ENCODE assay signal across 7 mouse cellular contexts in the genomic region with DNA sequence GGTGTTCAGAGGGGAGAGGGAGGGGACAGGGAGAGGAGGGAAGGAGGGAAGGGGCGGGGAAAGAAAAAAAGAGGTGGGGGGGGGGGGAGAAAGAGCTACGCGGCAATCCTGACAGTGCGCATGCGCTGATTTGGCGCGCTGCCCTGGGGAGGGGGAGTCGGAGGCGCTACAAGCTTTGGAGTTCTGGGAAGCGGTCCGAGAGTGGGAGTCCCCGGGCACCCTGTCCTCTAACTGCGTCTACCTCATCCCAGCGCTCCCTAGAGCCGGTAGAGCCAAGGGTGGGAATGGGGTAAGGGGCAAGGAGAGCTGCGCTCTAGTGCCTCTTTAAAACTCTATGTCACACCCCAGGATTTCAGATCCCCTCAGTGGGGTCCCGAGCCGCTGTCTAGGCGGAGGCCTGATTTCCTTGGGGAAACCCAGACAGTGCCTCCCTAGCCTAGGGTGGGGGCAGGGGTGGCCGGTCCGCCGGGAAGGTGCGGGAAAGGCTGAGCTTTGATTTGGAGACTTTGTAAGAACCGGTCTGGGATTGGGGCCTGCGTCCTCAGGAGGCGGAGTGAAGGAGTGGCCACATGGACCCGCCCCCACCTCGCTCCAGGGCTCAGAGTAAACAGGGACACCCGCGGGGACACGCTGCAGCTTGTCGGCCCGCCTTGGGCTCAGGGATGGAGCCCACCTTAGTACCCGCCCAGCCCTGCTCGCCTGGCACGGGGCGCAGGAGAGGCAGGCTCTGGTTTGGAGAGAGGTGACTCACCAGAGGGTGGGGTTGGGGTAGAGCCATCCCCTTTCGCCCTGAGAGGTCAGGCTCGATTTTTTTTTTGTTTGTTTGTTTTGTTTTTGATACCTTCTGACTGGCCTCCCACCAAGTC. TPM values are rescaled to one million over a fixed set of nuclear protein-coding genes. Genes with fewer than 3 reads are reported as not detected.
DNase-seq lines count a peak whose midpoint lies in the region; ATAC-seq and TF ChIP-seq lines count a peak whose summit lies in the region.

No protein-coding gene starts in this region.

- WGBS in embryonic facial prominence, embryonic 11.5 days: under 1% methylated on average over 38 of the region's 39 CpGs
- 0% methylated on average over 38 of the region's 39 CpGs for WGBS in kidney, adult 2 months
- WGBS in limb, embryonic 13.5 days: under 1% methylated on average over 37 of the region's 39 CpGs
- WGBS in midbrain, embryonic 15.5 days: under 1% methylated on average over 38 of the region's 39 CpGs

- peak overlapping the region; percentile 96 for H3K27ac ChIP-seq in embryonic facial prominence, embryonic 11.5 days (replicated peaks; ENCODE audit: low read depth, low read length)
- H3K27ac ChIP-seq in kidney, adult 2 months (ENCODE audit: insufficient read depth, low read depth, low read length): peak overlapping the region; percentile 94
- peak overlapping the region; percentile 95 for H3K27ac ChIP-seq in limb, embryonic 13.5 days
- peak overlapping the region; percentile 88 for H3K27ac ChIP-seq in midbrain, embryonic 15.5 days

- peaks cover 10% of the 10 kb centered on the region for H3K4me1 ChIP-seq in embryonic facial prominence, embryonic 11.5 days (ENCODE audit: control insufficient read depth, insufficient read depth, low read length)
- H3K4me1 ChIP-seq in kidney, adult 2 months (ENCODE audit: control insufficient read depth, insufficient read depth, low read length): no peaks in the 10 kb centered on the region; the same call in 1 of the 2 replicates
- H3K4me1 ChIP-seq in limb, embryonic 13.5 days: peaks cover 41% of the 10 kb centered on the region
- peaks cover 43% of the 10 kb centered on the region for H3K4me1 ChIP-seq in midbrain, embryonic 15.5 days

- no peaks in the 10 kb centered on the region for H3K9me3 ChIP-seq in embryonic facial prominence, embryonic 11.5 days (replicated peaks; ENCODE audit: control insufficient read depth, low read length)
- peaks cover 1% of the 10 kb centered on the region; the same call in 1 of the 2 replicates for H3K9me3 ChIP-seq in limb, embryonic 13.5 days
- H3K9me3 ChIP-seq in midbrain, embryonic 15.5 days: no peaks in the 10 kb centered on the region

- TF ChIP-seq POLR2A in kidney, adult 2 months (IDR thresholded peaks at IDR 0.05; ENCODE audit: low read depth, low read length): peak; percentile 50

- no peaks in the 10 kb centered on the region for H3K27me3 ChIP-seq in embryonic facial prominence, embryonic 11.5 days (ENCODE audit: control insufficient read depth, insufficient read depth, low read length)
- no peaks in the 10 kb centered on the region for H3K27me3 ChIP-seq in kidney, adult 2 months (replicated peaks; ENCODE audit: control insufficient read depth, insufficient read depth, low read length)
- no peaks in the 10 kb centered on the region for H3K27me3 ChIP-seq in limb, embryonic 13.5 days
- H3K27me3 ChIP-seq in midbrain, embryonic 15.5 days (replicated peaks): no peaks in the 10 kb centered on the region
- H3K27me3 ChIP-seq in splenic B cell, adult 2 months (ENCODE audit: control insufficient read depth, insufficient read depth, low read length, poor library complexity, severe bottlenecking): peaks cover 3% of the 10 kb centered on the region; the same call in 1 of the 2 replicates

- DNase-seq in adrenal gland, postnatal 25 days: peak; percentile 89
- peak; percentile 91 for DNase-seq in embryonic facial prominence, embryonic 11.5 days (ENCODE audit: low spot score)
- peak; percentile 100 for DNase-seq in heart, adult 11 months
- DNase-seq in kidney, adult 2 months: peak; percentile 96
- DNase-seq in splenic B cell, adult 2 months (ENCODE audit: low read depth, low spot score): peak; percentile 43

- H3K4me2 ChIP-seq in embryonic facial prominence, embryonic 11.5 days (ENCODE audit: low read depth, low read length): peak overlapping the region; percentile 90
- peak overlapping the region; percentile 82 for H3K4me2 ChIP-seq in limb, embryonic 13.5 days (replicated peaks)
- H3K4me2 ChIP-seq in midbrain, embryonic 15.5 days: peak overlapping the region; percentile 96

- peak; percentile 87 for ATAC-seq in embryonic facial prominence, embryonic 11.5 days (replicated peaks; ENCODE audit: insufficient number of reproducible peaks, low FRiP score, low TSS enrichment, low read depth)
- ATAC-seq in limb, embryonic 13.5 days (ENCODE audit: low FRiP score, low read depth): peak; percentile 82
- peak; percentile 84 for ATAC-seq in midbrain, embryonic 15.5 days (replicated peaks)

- no peaks in the 10 kb centered on the region for H3K36me3 ChIP-seq in embryonic facial prominence, embryonic 11.5 days (replicated peaks; ENCODE audit: control insufficient read depth, insufficient read depth, low read depth, low read length)
- no peaks in the 10 kb centered on the region for H3K36me3 ChIP-seq in kidney, adult 2 months (ENCODE audit: control insufficient read depth, insufficient read depth, low read length)
- H3K36me3 ChIP-seq in limb, embryonic 13.5 days: peaks cover 10% of the 10 kb centered on the region; the same call in 1 of the 2 replicates
- H3K36me3 ChIP-seq in midbrain, embryonic 15.5 days (replicated peaks): no peaks in the 10 kb centered on the region
- no peaks in the 10 kb centered on the region for H3K36me3 ChIP-seq in splenic B cell, adult 2 months (ENCODE audit: control insufficient read depth, insufficient read depth, low read length, poor library complexity, severe bottlenecking)

- TF ChIP-seq CTCF in kidney, adult 2 months (conservative IDR thresholded peaks at IDR 0.05; ENCODE audit: insufficient read depth, insufficient read length, low read depth, low read length): no peak

- H3K4me3 ChIP-seq in embryonic facial prominence, embryonic 11.5 days (ENCODE audit: low read depth, low read length): peak overlapping the region; percentile 78
- peak overlapping the region; percentile 75 for H3K4me3 ChIP-seq in kidney, adult 2 months (ENCODE audit: insufficient read depth, low read depth, low read length)
- H3K4me3 ChIP-seq in limb, embryonic 13.5 days: peak overlapping the region; percentile 92
- H3K4me3 ChIP-seq in midbrain, embryonic 15.5 days: peak overlapping the region; percentile 91

- H3K9ac ChIP-seq in embryonic facial prominence, embryonic 11.5 days (replicated peaks; ENCODE audit: low read length): peak overlapping the region; percentile 79
- peak overlapping the region; percentile 84 for H3K9ac ChIP-seq in limb, embryonic 13.5 days
- peak overlapping the region; percentile 96 for H3K9ac ChIP-seq in midbrain, embryonic 15.5 days

RNA-seq across cellular contexts. Expression of a gene that starts 0.5 kb away (rescaled TPM):
- total RNA-seq in adrenal gland, postnatal 25 days (2021): 196 and 254 TPM in 2 replicates
- polyA plus RNA-seq in embryonic facial prominence, embryonic 11.5 days (2014; fragmentation: Nextera tagmentation; extraction: Ambion mirVana): 55.5 and 59.0 TPM in 2 replicates
- 55.3 and 57.8 TPM in 2 replicates for polyA plus RNA-seq in kidney, adult 2 months (2012; rRNA removed)
- 123 and 127 TPM in 2 replicates for polyA plus RNA-seq in limb, embryonic 13.5 days (2015; fragmentation: Nextera tagmentation; extraction: Ambion mirVana)
- 117 and 119 TPM in 2 replicates for polyA plus RNA-seq in midbrain, embryonic 15.5 days (2015; fragmentation: Nextera tagmentation; extraction: Ambion mirVana)

RNA-seq across cellular contexts. Expression of a gene that starts 21.4 kb away (rescaled TPM):
- total RNA-seq in adrenal gland, postnatal 25 days (2021): 117 and 121 TPM in 2 replicates
- 8.1 and 8.2 TPM in 2 replicates for polyA plus RNA-seq in embryonic facial prominence, embryonic 11.5 days (2014; fragmentation: Nextera tagmentation; extraction: Ambion mirVana)
- polyA plus RNA-seq in kidney, adult 2 months (2012; rRNA removed): 70.2 and 72.1 TPM in 2 replicates
- 14.3 and 15.0 TPM in 2 replicates for polyA plus RNA-seq in limb, embryonic 13.5 days (2015; fragmentation: Nextera tagmentation; extraction: Ambion mirVana)
- 5.8 and 5.9 TPM in 2 replicates for polyA plus RNA-seq in midbrain, embryonic 15.5 days (2015; fragmentation: Nextera tagmentation; extraction: Ambion mirVana)

RNA-seq across cellular contexts. Expression of a gene that starts 45.3 kb away (rescaled TPM):
- 9.6 and 13.7 TPM in 2 replicates for total RNA-seq in adrenal gland, postnatal 25 days (2021)
- polyA plus RNA-seq in embryonic facial prominence, embryonic 11.5 days (2014; fragmentation: Nextera tagmentation; extraction: Ambion mirVana): 11.2 and 11.7 TPM in 2 replicates
- polyA plus RNA-seq in kidney, adult 2 months (2012; rRNA removed): 2.3 and 2.5 TPM in 2 replicates
- 9.3 and 9.9 TPM in 2 replicates for polyA plus RNA-seq in limb, embryonic 13.5 days (2015; fragmentation: Nextera tagmentation; extraction: Ambion mirVana)
- polyA plus RNA-seq in midbrain, embryonic 15.5 days (2015; fragmentation: Nextera tagmentation; extraction: Ambion mirVana): 3.3 and 3.7 TPM in 2 replicates

RNA-seq across cellular contexts. Expression of a gene that starts 46.9 kb away (rescaled TPM):
- 19.0 and 21.7 TPM in 2 replicates for total RNA-seq in adrenal gland, postnatal 25 days (2021)
- 8.0 and 9.3 TPM in 2 replicates for polyA plus RNA-seq in embryonic facial prominence, embryonic 11.5 days (2014; fragmentation: Nextera tagmentation; extraction: Ambion mirVana)
- 17.9 and 18.6 TPM in 2 replicates for polyA plus RNA-seq in kidney, adult 2 months (2012; rRNA removed)
- polyA plus RNA-seq in limb, embryonic 13.5 days (2015; fragmentation: Nextera tagmentation; extraction: Ambion mirVana): 18.1 and 18.5 TPM in 2 replicates
- 1.9 and 2.6 TPM in 2 replicates for polyA plus RNA-seq in midbrain, embryonic 15.5 days (2015; fragmentation: Nextera tagmentation; extraction: Ambion mirVana)

Comparison
In these comparisons a context has a peak if more than half of its experiments do, and no peak if none do; other contexts are left out.
1. Peak in every context shown above with its lines: DNase-seq, ATAC-seq, H3K4me3 ChIP-seq and H3K27ac ChIP-seq.
2. DNase-seq: peak in every context shown above with its lines; median percentile 100 in heart, adult 11 months; 96 in kidney, adult 2 months; 91 in embryonic facial prominence, embryonic 11.5 days; 89 in adrenal gland, postnatal 25 days; 43 in splenic B cell, adult 2 months.